Mouse (Mus musculus) hindbrain, embryonic 15.5 days (tissue): ENCODE measurements around the gene Grk2. TPM values are rescaled to one million over a fixed set of nuclear protein-coding genes. Genes with fewer than 3 reads are reported as not detected.
A peak's percentile ranks its signal among the peaks of the same experiment; 100 is the strongest.

Experiments used
- ATAC-seq: fragments of 200-750 bp; cut with Nextera tagmentation; 2 replicates; pipeline ENCODE4 v1.8.0; 2017; ENCODE audit warnings: low read depth, moderate number of reproducible peaks, moderate TSS enrichment; ENCODE audit not compliant: low FRiP score
- H3K27ac ChIP-seq: fragments of 300-500 bp; sonication (generic); replicated peaks from 2 replicates; pipeline ENCODE4 v1.5.1; 2015; ENCODE audit warnings: mild to moderate bottlenecking, inconsistent platforms
- H3K27me3 ChIP-seq: fragments of 300-500 bp; sonication (generic); 2 replicates; pipeline ENCODE4 v1.6.1; 2015; ENCODE audit warnings: control low read depth, inconsistent platforms
- H3K36me3 ChIP-seq: fragments of 300-500 bp; sonication (generic); 2 replicates; pipeline ENCODE4 v1.6.1; 2015; ENCODE audit warnings: control low read depth, inconsistent platforms
- H3K4me1 ChIP-seq: fragments of 300-500 bp; sonication (generic); replicated peaks from 2 replicates; pipeline ENCODE4 v1.6.1; 2015; ENCODE audit warnings: control low read depth, inconsistent platforms
- H3K4me2 ChIP-seq: fragments of 300-500 bp; sonication (generic); 2 replicates; pipeline ENCODE4 v1.6.1; 2015; ENCODE audit warnings: moderate library complexity, mild to moderate bottlenecking, inconsistent platforms
- H3K4me3 ChIP-seq: fragments of 300-500 bp; sonication (generic); 2 replicates; pipeline ENCODE4 v1.5.1; 2015; ENCODE audit warnings: mild to moderate bottlenecking, inconsistent platforms
- H3K9ac ChIP-seq: fragments of 300-500 bp; sonication (generic); 2 replicates; pipeline ENCODE4 v1.6.1; 2015; ENCODE audit warnings: inconsistent platforms
- H3K9me3 ChIP-seq: fragments of 300-500 bp; sonication (generic); 2 replicates; pipeline ENCODE4 v1.6.1; 2016; ENCODE audit warnings: control low read depth, inconsistent platforms
- WGBS: fragments of 180-500 bp; shearing (Covaris S2); methylation state at CpG from one replicate; pipeline ENCODE4 v1.1.7; 2015; 5-methylcytosine and 5-hydroxymethylcytosine counted together
- polyA plus RNA-seq: library from polyadenylated mRNA; unstranded; fragments of >200 nt; fragmentation: Nextera tagmentation; extraction: Ambion mirVana; gene quantifications from 2 replicates; pipeline ENCODE4 v1.2.1, GENCODE M21; 2015

The Grk2 gene
- 25.7 and 31.9 TPM in 2 replicates for polyA plus RNA-seq

- no peaks in the 10 kb centered on the region for H3K27me3 ChIP-seq
- peak within 1 kb of the TSS; percentile 83 for H3K4me2 ChIP-seq
- H3K9me3 ChIP-seq: no peaks in the 10 kb centered on the region
- peak within 1 kb of the TSS; percentile 92 for H3K9ac ChIP-seq
- WGBS: 0% methylated on average over 38 of the region's 46 CpGs
- peak within 1 kb of the TSS; percentile 92 for H3K4me3 ChIP-seq
- ATAC-seq: peak; percentile 74
- no peaks in the 10 kb centered on the region for H3K36me3 ChIP-seq
- H3K4me1 ChIP-seq: peaks cover 53% of the 10 kb centered on the region
- H3K27ac ChIP-seq: peak within 1 kb of the TSS; percentile 86
Measured at GRCm38 (mm10) chr19:4306190-4306577, at the start of gene Grk2. TSS of gene Grk2 (minus strand) at chr19:4306222.

- no peak for ATAC-seq
- Histone ChIP-seq H3K27me3 (no peaks in the 10 kb centered on the region), H3K9me3 (no peaks in the 10 kb centered on the region), H3K36me3 (peaks cover 64% of the 10 kb centered on the region), H3K27ac (no peak overlapping the region), H3K4me3 (no peak overlapping the region), H3K4me1 (no peaks in the 10 kb centered on the region), H3K9ac (no peak overlapping the region), H3K4me2 (no peak overlapping the region)
- 83% methylated on average over 2 of the region's 2 CpGs for WGBS
Measured at GRCm38 (mm10) chr19:4349455-4349854, 43.4 kb upstream of the Grk2 start.

- no peaks in the 10 kb centered on the region for H3K27me3 ChIP-seq
- H3K9me3 ChIP-seq: no peaks in the 10 kb centered on the region
- no peak for ATAC-seq
- H3K9ac ChIP-seq: no peak overlapping the region
- H3K4me2 ChIP-seq: no peak overlapping the region
- no peak overlapping the region for H3K27ac ChIP-seq
- 91% methylated on average over 1 of the region's 1 CpGs for WGBS
- H3K36me3 ChIP-seq: peaks cover 70% of the 10 kb centered on the region
- H3K4me1 ChIP-seq: no peaks in the 10 kb centered on the region
- H3K4me3 ChIP-seq: no peak overlapping the region
Measured at GRCm38 (mm10) chr19:4346479-4346878, 40.5 kb upstream of the Grk2 start.

GRCm38 (mm10) chr19:4338162-4338561 lies 32.1 kb upstream of the Grk2 start:
- Histone ChIP-seq H3K27me3 (no peaks in the 10 kb centered on the region), H3K27ac (no peak overlapping the region), H3K4me3 (no peak overlapping the region), H3K9me3 (no peaks in the 10 kb centered on the region), H3K4me2 (no peak overlapping the region), H3K36me3 (peaks cover 38% of the 10 kb centered on the region), H3K9ac (no peak overlapping the region), H3K4me1 (peaks cover 14% of the 10 kb centered on the region)
- WGBS: 40% methylated on average over 2 of the region's 2 CpGs
- ATAC-seq: no peak

GRCm38 (mm10) chr19:4333791-4334190 lies 27.8 kb upstream of the Grk2 start:
- peak overlapping the region; percentile 53 for H3K4me3 ChIP-seq
- H3K9ac ChIP-seq: peak overlapping the region; percentile 59
- H3K27me3 ChIP-seq: no peaks in the 10 kb centered on the region
- H3K4me1 ChIP-seq: peaks cover 40% of the 10 kb centered on the region
- H3K9me3 ChIP-seq: no peaks in the 10 kb centered on the region
- peak overlapping the region; percentile 88 for H3K27ac ChIP-seq
- peak overlapping the region; percentile 78 for H3K4me2 ChIP-seq
- ATAC-seq: peak; percentile 99
- peaks cover 20% of the 10 kb centered on the region for H3K36me3 ChIP-seq
- under 1% methylated on average over 16 of the region's 16 CpGs for WGBS

- no peaks in the 10 kb centered on the region for H3K9me3 ChIP-seq
- H3K4me3 ChIP-seq: peak overlapping the region; percentile 53
- peaks cover 25% of the 10 kb centered on the region for H3K36me3 ChIP-seq
- H3K9ac ChIP-seq: peak overlapping the region; percentile 59
- H3K27ac ChIP-seq: peak overlapping the region; percentile 88
- H3K27me3 ChIP-seq: no peaks in the 10 kb centered on the region
- under 1% methylated on average over 13 of the region's 13 CpGs for WGBS
- H3K4me2 ChIP-seq: peak overlapping the region; percentile 78
- H3K4me1 ChIP-seq: peaks cover 40% of the 10 kb centered on the region
- ATAC-seq: peak; percentile 44
Measured at GRCm38 (mm10) chr19:4333100-4333775, 27.2 kb upstream of the Grk2 start.

- peaks cover 31% of the 10 kb centered on the region for H3K36me3 ChIP-seq
- H3K27me3 ChIP-seq: no peaks in the 10 kb centered on the region
- peak overlapping the region; percentile 53 for H3K4me3 ChIP-seq
- H3K4me2 ChIP-seq: peak overlapping the region; percentile 78
- peak overlapping the region; percentile 59 for H3K9ac ChIP-seq
- peak overlapping the region; percentile 88 for H3K27ac ChIP-seq
- 0% methylated on average over 4 of the region's 4 CpGs for WGBS
- no peaks in the 10 kb centered on the region for H3K9me3 ChIP-seq
- H3K4me1 ChIP-seq: peaks cover 40% of the 10 kb centered on the region
- ATAC-seq: no peak
Measured at GRCm38 (mm10) chr19:4332653-4333052, 26.6 kb upstream of the Grk2 start.

- no peak overlapping the region for H3K4me2 ChIP-seq
- no peak for ATAC-seq
- peaks cover 45% of the 10 kb centered on the region for H3K36me3 ChIP-seq
- H3K9me3 ChIP-seq: no peaks in the 10 kb centered on the region
- no peak overlapping the region for H3K4me3 ChIP-seq
- peaks cover 40% of the 10 kb centered on the region for H3K4me1 ChIP-seq
- WGBS: 92% methylated on average over 3 of the region's 3 CpGs
- H3K27ac ChIP-seq: no peak overlapping the region
- H3K9ac ChIP-seq: no peak overlapping the region
- H3K27me3 ChIP-seq: no peaks in the 10 kb centered on the region
Measured at GRCm38 (mm10) chr19:4331273-4331672, 25.3 kb upstream of the Grk2 start.

- ATAC-seq: no peak
- Histone ChIP-seq H3K36me3 (peaks cover 52% of the 10 kb centered on the region), H3K4me1 (peaks cover 40% of the 10 kb centered on the region), H3K9ac (no peak overlapping the region), H3K27ac (no peak overlapping the region), H3K4me3 (no peak overlapping the region), H3K4me2 (no peak overlapping the region), H3K9me3 (no peaks in the 10 kb centered on the region), H3K27me3 (no peaks in the 10 kb centered on the region)
- 94% methylated on average over 2 of the region's 2 CpGs for WGBS
Measured at GRCm38 (mm10) chr19:4330603-4331002, 24.6 kb upstream of the Grk2 start.

GRCm38 (mm10) chr19:4328737-4329304 lies 22.8 kb upstream of the Grk2 start:
- no peak overlapping the region for H3K4me2 ChIP-seq
- H3K4me1 ChIP-seq: peaks cover 29% of the 10 kb centered on the region
- no peak overlapping the region for H3K9ac ChIP-seq
- no peaks in the 10 kb centered on the region for H3K27me3 ChIP-seq
- no peak overlapping the region for H3K27ac ChIP-seq
- no peak for ATAC-seq
- no peak overlapping the region for H3K4me3 ChIP-seq
- WGBS: 92% methylated on average over 8 of the region's 8 CpGs
- peaks cover 64% of the 10 kb centered on the region for H3K36me3 ChIP-seq
- H3K9me3 ChIP-seq: no peaks in the 10 kb centered on the region

GRCm38 (mm10) chr19:4326881-4327280 lies 20.9 kb upstream of the Grk2 start:
- H3K4me3 ChIP-seq: no peak overlapping the region
- no peak overlapping the region for H3K27ac ChIP-seq
- WGBS: 57% methylated on average over 1 of the region's 1 CpGs
- peaks cover 13% of the 10 kb centered on the region for H3K4me1 ChIP-seq
- ATAC-seq: no peak
- no peak overlapping the region for H3K9ac ChIP-seq
- H3K4me2 ChIP-seq: no peak overlapping the region
- H3K27me3 ChIP-seq: no peaks in the 10 kb centered on the region
- no peaks in the 10 kb centered on the region for H3K9me3 ChIP-seq
- peaks cover 81% of the 10 kb centered on the region for H3K36me3 ChIP-seq

- Histone ChIP-seq H3K27me3 (no peaks in the 10 kb centered on the region), H3K27ac (no peak overlapping the region), H3K4me1 (peaks cover 5% of the 10 kb centered on the region; the same call in 1 of the 2 replicates), H3K4me2 (no peak overlapping the region), H3K36me3 (peaks cover 87% of the 10 kb centered on the region), H3K9me3 (no peaks in the 10 kb centered on the region), H3K9ac (no peak overlapping the region), H3K4me3 (no peak overlapping the region)
- no peak for ATAC-seq
- WGBS: 94% methylated on average over 3 of the region's 3 CpGs
Measured at GRCm38 (mm10) chr19:4326106-4326505, 20.1 kb upstream of the Grk2 start.
